In the genomic region with DNA sequence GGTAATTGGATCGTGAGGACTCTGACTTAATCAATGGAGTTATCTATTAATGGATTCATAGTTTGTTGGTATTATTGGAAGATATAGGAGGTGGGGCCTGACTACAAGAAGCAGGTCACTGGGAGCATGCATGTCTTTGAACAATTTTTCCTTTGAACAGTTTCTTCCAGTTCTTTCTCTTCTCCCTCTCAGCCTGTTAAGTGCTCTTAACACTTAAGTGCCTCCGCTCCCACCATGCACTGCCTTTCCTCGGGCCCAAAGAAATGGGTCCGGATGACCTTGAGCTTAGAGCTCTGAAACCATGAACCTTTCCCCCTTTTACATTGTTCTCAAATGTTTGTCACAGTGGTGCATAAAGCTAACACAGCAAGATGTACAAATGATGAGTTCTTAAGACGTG, we compare ENCODE assay signal across 8 mouse cellular contexts. TPM values are rescaled to one million over a fixed set of nuclear protein-coding genes. Genes with fewer than 3 reads are reported as not detected.
DNase-seq lines count a peak whose midpoint lies in the region; ATAC-seq lines count a peak whose summit lies in the region.
"Had no signal": no experiment of that assay in that cellular context is flagged by ENCODE, and none has a peak within 500 bp of the region (broad histone marks: within the 10 kb centered on the region; RNA-seq: fewer than 3 reads in every experiment).

No protein-coding gene starts in this region.

- peaks cover 15% of the 10 kb centered on the region for H3K36me3 ChIP-seq in kidney, embryonic 16.5 days (ENCODE audit: insufficient read depth, low read length)
- peaks cover 10% of the 10 kb centered on the region; the same call in 1 of the 2 replicates for H3K36me3 ChIP-seq in forebrain, embryonic 14.5 days (ENCODE audit: control insufficient read depth, insufficient read depth, low read length)
- H3K36me3 ChIP-seq in hindbrain, embryonic 14.5 days (replicated peaks; ENCODE audit: control insufficient read depth, insufficient read depth), result peaks cover 11% of the 10 kb centered on the region; the same call in 1 of the 2 replicates
- H3K36me3 ChIP-seq in midbrain, embryonic 12.5 days, result 0 out of 2 replicates have a peak, but pooled peaks cover 7% of the 10 kb centered on the region

- peak overlapping the region; percentile 90 for H3K27ac ChIP-seq in kidney, embryonic 16.5 days (ENCODE audit: low read length)
- H3K27ac ChIP-seq in forebrain, embryonic 14.5 days (ENCODE audit: low read depth, low read length), result no peak overlapping the region
- H3K27ac ChIP-seq in hindbrain, embryonic 14.5 days, result peak overlapping the region; percentile 87
- peak overlapping the region; percentile 83; the same call in 1 of the 2 replicates for H3K27ac ChIP-seq in midbrain, embryonic 12.5 days (replicated peaks)

- no peak overlapping the region for H3K4me2 ChIP-seq in kidney, embryonic 16.5 days (replicated peaks; ENCODE audit: low read depth, low read length)
- H3K4me2 ChIP-seq in forebrain, embryonic 14.5 days (ENCODE audit: low read length), result no peak overlapping the region
- 0 out of 2 replicates have a peak overlapping the region, but pooled peaks have one; percentile 67 for H3K4me2 ChIP-seq in hindbrain, embryonic 14.5 days (replicated peaks)
- H3K4me2 ChIP-seq in midbrain, embryonic 12.5 days (replicated peaks), result no peak overlapping the region

- no peak for DNase-seq in kidney, adult 11 months
- DNase-seq in forebrain, embryonic 14.5 days (ENCODE audit: low spot score), result no peak
- DNase-seq in hindbrain, embryonic 14.5 days (ENCODE audit: low spot score), result no peak
- DNase-seq in adrenal gland, adult 18-20 months (ENCODE audit: low spot score in 2 of 2), result no peak
- no peak for DNase-seq in thymus, adult 18-20 months

- no peak overlapping the region for H3K4me3 ChIP-seq in kidney, embryonic 16.5 days (ENCODE audit: low read length)
- no peak overlapping the region for H3K4me3 ChIP-seq in forebrain, embryonic 14.5 days (ENCODE audit: low read depth, low read length)
- H3K4me3 ChIP-seq in hindbrain, embryonic 14.5 days (replicated peaks; ENCODE audit: low read length), result no peak overlapping the region
- H3K4me3 ChIP-seq in midbrain, embryonic 12.5 days, result no peak overlapping the region

- no peaks in the 10 kb centered on the region for H3K27me3 ChIP-seq in kidney, embryonic 16.5 days (ENCODE audit: insufficient read depth, low read length)
- H3K27me3 ChIP-seq in forebrain, embryonic 14.5 days (replicated peaks; ENCODE audit: control insufficient read depth, insufficient read depth, low read length), result no peaks in the 10 kb centered on the region
- no peaks in the 10 kb centered on the region for H3K27me3 ChIP-seq in hindbrain, embryonic 14.5 days (ENCODE audit: control insufficient read depth, insufficient read depth, low read length)
- no peaks in the 10 kb centered on the region for H3K27me3 ChIP-seq in midbrain, embryonic 12.5 days
- H3K27me3 ChIP-seq: embryonic facial prominence, embryonic 12.5 days had no signal

- 84% methylated on average over 5 of the region's 5 CpGs for WGBS in kidney, embryonic 16.5 days
- 84% methylated on average over 5 of the region's 5 CpGs for WGBS in forebrain, embryonic 14.5 days
- WGBS in hindbrain, embryonic 14.5 days, result 87% methylated on average over 5 of the region's 5 CpGs
- 81% methylated on average over 5 of the region's 5 CpGs for WGBS in midbrain, embryonic 12.5 days

- peaks cover 21% of the 10 kb centered on the region for H3K4me1 ChIP-seq in kidney, embryonic 16.5 days (ENCODE audit: insufficient read depth, low read length)
- H3K4me1 ChIP-seq in forebrain, embryonic 14.5 days (ENCODE audit: control insufficient read depth, insufficient read depth, low read length), result peaks cover 13% of the 10 kb centered on the region
- peaks cover 13% of the 10 kb centered on the region for H3K4me1 ChIP-seq in hindbrain, embryonic 14.5 days (replicated peaks; ENCODE audit: control insufficient read depth, insufficient read depth, low read length)
- peaks cover 19% of the 10 kb centered on the region for H3K4me1 ChIP-seq in midbrain, embryonic 12.5 days

- H3K9me3 ChIP-seq in kidney, embryonic 16.5 days (ENCODE audit: low read length), result no peaks in the 10 kb centered on the region
- no peaks in the 10 kb centered on the region for H3K9me3 ChIP-seq in forebrain, embryonic 14.5 days (replicated peaks; ENCODE audit: control insufficient read depth, low read length)
- no peaks in the 10 kb centered on the region for H3K9me3 ChIP-seq in hindbrain, embryonic 14.5 days (ENCODE audit: control insufficient read depth, low read length)
- 0 out of 2 replicates have a peak, but pooled peaks cover 3% of the 10 kb centered on the region for H3K9me3 ChIP-seq in midbrain, embryonic 12.5 days
- H3K9me3 ChIP-seq: embryonic facial prominence, embryonic 12.5 days had no signal

- H3K9ac ChIP-seq in kidney, embryonic 16.5 days (replicated peaks; ENCODE audit: low read length), result peak overlapping the region; percentile 97; the same call in 1 of the 2 replicates
- peak overlapping the region; percentile 93; the same call in 1 of the 2 replicates for H3K9ac ChIP-seq in forebrain, embryonic 14.5 days (ENCODE audit: low read length)
- peak overlapping the region; percentile 93; the same call in 1 of the 2 replicates for H3K9ac ChIP-seq in hindbrain, embryonic 14.5 days
- 0 out of 2 replicates have a peak overlapping the region, but pooled peaks have one; percentile 82 for H3K9ac ChIP-seq in midbrain, embryonic 12.5 days (replicated peaks)

- ATAC-seq in kidney, embryonic 16.5 days (ENCODE audit: low FRiP score, low TSS enrichment), result no peak
- ATAC-seq in forebrain, embryonic 14.5 days, result no peak
- ATAC-seq in hindbrain, embryonic 14.5 days (ENCODE audit: low FRiP score), result 0 out of 2 replicates have a peak, but pooled peaks have one; percentile 1
- ATAC-seq in midbrain, embryonic 12.5 days (ENCODE audit: low FRiP score, low read depth), result no peak

RNA-seq across cellular contexts. Expression of gene Bphl, which starts 0.7 kb away (rescaled TPM):
- 83.0 and 95.2 TPM in 2 replicates for polyA plus RNA-seq in kidney, embryonic 16.5 days (2015; fragmentation: Nextera tagmentation; extraction: Ambion mirVana)
- polyA plus RNA-seq in forebrain, embryonic 14.5 days (2014; fragmentation: Nextera tagmentation; extraction: Ambion mirVana), result 35.1 and 36.2 TPM in 2 replicates
- 42.8 and 43.5 TPM in 2 replicates for polyA plus RNA-seq in hindbrain, embryonic 14.5 days (2014; fragmentation: Nextera tagmentation; extraction: Ambion mirVana)
- polyA plus RNA-seq in midbrain, embryonic 12.5 days (2016; fragmentation: Nextera tagmentation; extraction: Ambion mirVana), result 31.4 and 31.9 TPM in 2 replicates
- 10 to 100 TPM; 81.0 to 98.3 TPM for total RNA-seq in adrenal gland, adult 18-20 months (2021)

RNA-seq across cellular contexts. Expression of gene Serpinb6a, which starts 34.1 kb away (rescaled TPM):
- 66.7 and 72.8 TPM in 2 replicates for polyA plus RNA-seq in kidney, embryonic 16.5 days (2015; fragmentation: Nextera tagmentation; extraction: Ambion mirVana)
- 42.2 and 43.1 TPM in 2 replicates for polyA plus RNA-seq in forebrain, embryonic 14.5 days (2014; fragmentation: Nextera tagmentation; extraction: Ambion mirVana)
- 42.1 TPM in 2 replicates for polyA plus RNA-seq in hindbrain, embryonic 14.5 days (2014; fragmentation: Nextera tagmentation; extraction: Ambion mirVana)
- polyA plus RNA-seq in midbrain, embryonic 12.5 days (2016; fragmentation: Nextera tagmentation; extraction: Ambion mirVana), result 31.2 and 40.1 TPM in 2 replicates
- total RNA-seq in adrenal gland, adult 18-20 months (2021), result 100 to 1,000 TPM; 279 to 624 TPM

RNA-seq across cellular contexts. Expression of gene Ripk1, which starts 34.6 kb away (rescaled TPM):
- polyA plus RNA-seq in kidney, embryonic 16.5 days (2015; fragmentation: Nextera tagmentation; extraction: Ambion mirVana), result 18.0 and 19.4 TPM in 2 replicates
- polyA plus RNA-seq in forebrain, embryonic 14.5 days (2014; fragmentation: Nextera tagmentation; extraction: Ambion mirVana), result 5.7 and 5.8 TPM in 2 replicates
- 6.5 and 8.2 TPM in 2 replicates for polyA plus RNA-seq in hindbrain, embryonic 14.5 days (2014; fragmentation: Nextera tagmentation; extraction: Ambion mirVana)
- polyA plus RNA-seq in midbrain, embryonic 12.5 days (2016; fragmentation: Nextera tagmentation; extraction: Ambion mirVana), result 9.6 and 9.7 TPM in 2 replicates
- 10 to 100 TPM; 23.6 to 31.1 TPM for total RNA-seq in adrenal gland, adult 18-20 months (2021)

RNA-seq across cellular contexts. Expression of gene Tubb2a, which starts 41.1 kb away (rescaled TPM):
- polyA plus RNA-seq in kidney, embryonic 16.5 days (2015; fragmentation: Nextera tagmentation; extraction: Ambion mirVana), result 143 and 150 TPM in 2 replicates
- 1,376 and 1,776 TPM in 2 replicates for polyA plus RNA-seq in forebrain, embryonic 14.5 days (2014; fragmentation: Nextera tagmentation; extraction: Ambion mirVana)
- polyA plus RNA-seq in hindbrain, embryonic 14.5 days (2014; fragmentation: Nextera tagmentation; extraction: Ambion mirVana), result 2,565 and 2,873 TPM in 2 replicates
- 609 and 668 TPM in 2 replicates for polyA plus RNA-seq in midbrain, embryonic 12.5 days (2016; fragmentation: Nextera tagmentation; extraction: Ambion mirVana)
- 10 to 100 TPM; 35.1 to 85.9 TPM for total RNA-seq in adrenal gland, adult 18-20 months (2021)
